Mouse (Mus musculus) adrenal gland, postnatal 25 days (tissue): ENCODE measurements around the gene Prr29. TPM values are rescaled to one million over a fixed set of nuclear protein-coding genes. Genes with fewer than 3 reads are reported as not detected.
"Not testable (repeated sequence)": the region's sequence is repeated elsewhere in the genome, so short reads cannot be mapped to it uniquely, and the experiment has no call there.

Experiments used
- DNase-seq: peaks from one replicate; pipeline ENCODE4 v3.0.0; 2021; ENCODE audit warnings: mixed read lengths
- total RNA-seq: library from RNA; stranded (reverse); gene quantifications from 2 replicates; pipeline ENCODE4 v1.2.3, GENCODE M21; 2021

Gene Prr29
- total RNA-seq, 1 experiment from 2014 or later: not detected

DNA sequence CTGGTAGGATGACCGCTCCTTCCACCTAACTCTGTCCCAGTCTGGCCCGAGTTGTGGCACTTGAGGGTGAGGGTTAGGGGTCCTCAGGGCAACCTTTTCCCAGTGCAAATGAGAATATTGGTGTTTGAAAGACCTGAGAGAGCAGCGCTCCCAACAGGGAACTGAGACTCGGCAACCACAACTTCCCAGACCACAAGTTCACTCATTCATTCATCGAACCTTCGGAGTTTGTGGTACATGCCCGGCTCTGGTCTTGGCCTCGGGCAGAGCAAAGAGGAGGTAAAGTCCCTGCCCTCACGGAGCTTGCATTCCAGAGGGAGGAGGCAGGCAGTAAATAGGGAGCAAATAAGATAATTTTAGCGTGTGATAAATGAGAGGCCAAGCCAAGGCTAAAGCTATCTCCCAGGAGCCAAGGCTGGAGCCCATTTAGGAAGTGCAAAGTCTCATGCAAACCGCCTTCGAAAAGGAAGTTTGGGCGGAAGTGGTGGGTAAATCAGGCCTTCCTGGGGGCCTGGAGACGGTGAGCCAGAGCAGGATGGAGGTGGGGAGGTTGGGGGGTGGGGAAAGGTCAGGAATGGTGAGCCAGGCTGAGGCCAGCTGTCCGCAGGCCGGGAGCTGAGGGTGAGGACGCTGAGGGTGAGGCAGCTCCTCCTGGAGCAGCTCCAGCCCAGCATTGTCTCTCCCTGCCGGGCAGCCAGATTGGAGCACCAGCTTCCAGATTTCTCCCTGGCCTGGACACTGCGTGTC, 9.7 kb upstream of the Prr29 start:
- DNase-seq: peak; percentile 63

DNA sequence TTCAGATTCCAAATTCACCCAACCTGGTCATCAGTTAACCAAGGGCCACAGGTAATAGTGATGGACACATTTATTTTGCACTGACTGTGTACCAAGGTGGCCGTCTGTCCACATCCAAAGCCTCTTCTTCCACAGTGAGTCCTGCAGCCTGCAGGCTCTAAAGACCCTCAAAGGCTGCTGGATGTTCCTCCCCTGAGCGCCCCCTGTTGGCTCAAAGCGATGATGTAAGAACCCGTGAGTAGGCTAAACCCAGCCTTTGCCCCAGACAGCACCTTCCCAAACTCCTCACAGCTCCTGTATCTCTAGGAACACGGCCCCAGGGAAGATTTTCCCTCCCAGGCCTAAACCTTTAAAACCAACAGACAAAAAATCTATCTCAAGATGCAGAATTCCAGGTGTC, 5.9 kb upstream of the Prr29 start:
- no peak for DNase-seq

DNA sequence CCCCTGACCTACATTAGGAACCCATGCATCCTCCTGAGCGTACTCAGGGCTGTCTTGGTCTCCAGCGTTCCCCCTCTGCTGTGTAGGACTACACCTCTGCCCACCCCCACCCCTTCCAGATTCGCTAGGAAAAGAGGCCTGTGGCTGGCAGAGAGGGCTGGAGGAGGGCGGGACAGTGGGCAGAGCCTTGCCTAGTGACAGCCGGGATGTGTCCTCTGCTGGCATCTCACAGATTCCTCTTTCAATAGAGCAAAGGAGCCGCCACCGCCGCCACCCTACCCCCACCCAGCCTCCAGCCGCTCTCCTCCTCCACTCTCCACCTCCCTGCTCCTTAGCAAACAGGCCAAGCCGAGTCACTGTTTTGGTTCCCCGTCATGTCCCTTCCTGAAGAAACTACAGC, 560 bp upstream of the Prr29 start:
- no peak for DNase-seq

DNA sequence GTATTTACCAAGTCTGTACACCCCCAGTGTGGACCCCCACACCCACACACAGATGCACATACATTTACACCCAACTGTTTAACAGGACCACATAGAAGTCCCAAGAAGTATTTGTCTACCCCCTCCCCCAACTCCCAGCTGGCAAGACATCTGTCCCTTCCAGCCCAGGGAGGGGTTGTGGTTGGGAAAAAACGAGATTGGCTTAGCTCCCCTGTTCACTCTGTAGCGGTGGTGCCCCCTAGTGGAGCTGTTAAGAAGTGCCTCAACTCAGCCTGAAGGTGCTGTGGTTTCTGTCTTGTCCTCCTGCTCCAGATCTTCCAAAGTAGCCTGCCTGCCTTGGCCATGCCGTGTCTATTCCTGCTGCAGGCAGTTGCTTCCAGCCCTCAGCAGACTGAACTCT, 1.0 kb downstream of the Prr29 start:
- peak; percentile 80 for DNase-seq

DNA sequence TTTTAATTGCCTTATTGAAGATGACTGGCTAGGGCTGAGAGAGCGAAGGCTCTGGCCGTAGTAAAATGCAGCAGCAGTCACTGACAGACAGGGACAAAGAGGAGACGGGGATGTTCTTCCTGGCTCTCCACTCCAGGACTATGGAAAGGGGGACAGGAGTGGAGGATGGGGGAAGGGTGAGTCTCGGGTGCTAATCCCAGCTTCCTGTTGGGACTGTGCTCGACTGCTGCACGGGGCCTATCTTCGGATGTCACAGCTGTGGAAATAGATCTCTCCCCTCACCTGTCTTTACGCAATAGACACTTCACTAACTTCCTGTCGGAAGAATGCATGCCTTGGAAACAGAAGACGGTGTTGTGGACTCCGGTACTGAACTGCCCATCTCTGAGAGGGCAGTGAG, 8.7 kb downstream of the Prr29 start:
- DNase-seq: no peak

DNA sequence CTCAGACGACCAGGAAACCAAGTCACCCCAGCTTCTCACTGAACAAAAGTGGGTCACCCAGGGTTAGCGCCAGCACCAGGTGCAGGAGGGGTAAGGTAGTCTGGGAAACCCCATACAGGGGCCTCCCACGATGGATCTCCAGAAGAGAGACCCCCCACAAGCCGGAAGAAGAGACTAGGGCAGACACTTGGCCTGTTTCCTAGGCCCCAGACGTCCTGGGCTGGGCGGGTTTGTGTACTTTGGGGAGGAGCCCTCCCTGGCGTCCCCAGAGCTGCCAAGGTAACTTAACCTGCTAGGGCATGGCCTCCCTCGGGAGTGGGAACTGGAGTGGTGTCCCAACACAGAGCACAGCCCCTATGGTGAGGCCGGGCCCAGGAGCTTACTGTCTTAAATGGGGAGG, 9.3 kb downstream of the Prr29 start:
- DNase-seq: no peak

DNA sequence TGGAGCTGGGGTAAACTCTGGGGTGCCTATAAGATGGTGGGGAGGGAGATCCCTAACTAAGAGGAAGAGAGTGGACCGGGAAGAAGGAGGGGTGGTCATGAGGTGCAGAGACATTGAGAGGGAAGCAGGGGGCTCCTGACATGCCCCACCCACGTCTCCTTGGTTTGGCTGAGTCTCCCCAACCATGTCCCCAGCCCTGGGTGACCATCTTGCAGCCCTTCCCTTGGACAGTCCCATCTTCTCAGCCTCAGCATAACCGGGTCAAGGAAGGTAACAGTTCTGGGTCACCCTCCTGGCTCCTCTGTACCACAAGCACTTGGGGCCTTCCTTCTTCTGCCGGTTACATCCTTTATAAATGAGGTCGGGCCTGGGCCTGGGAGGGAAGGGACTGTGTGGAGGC, 9.7 kb downstream of the Prr29 start:
- DNase-seq: no peak

DNA sequence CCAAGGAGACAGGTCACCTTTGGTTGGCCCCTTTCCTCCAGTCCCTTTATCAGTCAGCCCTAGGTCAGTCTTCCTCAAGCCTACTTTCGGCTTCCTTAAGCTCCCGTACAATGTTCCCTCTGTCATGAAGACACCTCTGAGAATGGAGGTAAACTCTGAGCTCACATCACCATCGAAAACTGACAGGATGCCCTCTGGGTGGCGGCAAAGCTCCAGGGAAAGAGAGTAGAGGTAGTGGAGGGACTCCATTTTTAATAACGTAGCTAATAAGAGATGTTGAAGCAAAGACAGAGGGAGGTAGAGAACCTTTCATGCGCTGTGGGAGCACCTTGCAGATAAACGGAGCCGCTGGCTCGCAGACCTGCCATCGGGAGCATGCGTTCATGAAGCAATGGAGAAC, 15.7 kb downstream of the Prr29 start:
- no peak for DNase-seq

DNA sequence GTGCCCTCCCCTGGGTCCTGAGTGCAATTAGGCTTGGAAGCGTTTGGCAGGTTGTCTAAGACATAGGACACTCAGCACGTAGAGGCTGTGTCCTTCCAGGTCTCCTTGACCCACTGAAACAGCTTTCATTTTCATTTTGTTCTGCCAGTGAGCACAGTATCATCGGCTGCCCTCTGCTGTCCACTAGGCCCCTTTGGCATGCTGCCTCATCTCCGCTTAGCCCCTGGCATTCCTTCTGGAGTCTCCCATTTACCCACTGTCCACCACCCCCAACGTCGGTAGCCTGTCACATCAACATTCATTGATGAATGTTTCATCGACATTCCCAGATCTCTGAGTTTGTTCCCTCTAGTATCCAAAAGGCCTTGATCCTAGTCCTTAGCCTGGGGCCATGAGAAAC, 16.6 kb downstream of the Prr29 start:
- DNase-seq: peak; percentile 54

DNA sequence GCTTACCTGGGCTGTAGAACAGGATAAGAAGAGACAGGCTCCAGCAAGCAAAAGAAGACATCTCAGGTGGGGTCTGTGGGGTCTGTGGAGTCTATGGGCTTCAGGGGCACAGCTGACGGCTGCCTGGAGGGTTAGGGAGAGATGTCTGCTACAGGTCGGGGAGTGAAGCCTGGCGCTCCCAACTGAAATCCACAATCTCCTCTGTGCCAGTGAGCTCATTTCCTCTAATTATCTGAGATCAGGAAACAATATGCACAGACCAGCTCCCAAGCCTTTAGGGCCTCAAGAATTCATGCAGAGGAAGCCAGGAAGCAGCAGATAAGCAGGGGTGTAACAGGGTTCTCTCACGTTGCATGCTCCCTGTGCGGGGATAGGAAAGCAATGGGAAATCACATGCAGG, 17.2 kb downstream of the Prr29 start:
- DNase-seq: no peak

DNA sequence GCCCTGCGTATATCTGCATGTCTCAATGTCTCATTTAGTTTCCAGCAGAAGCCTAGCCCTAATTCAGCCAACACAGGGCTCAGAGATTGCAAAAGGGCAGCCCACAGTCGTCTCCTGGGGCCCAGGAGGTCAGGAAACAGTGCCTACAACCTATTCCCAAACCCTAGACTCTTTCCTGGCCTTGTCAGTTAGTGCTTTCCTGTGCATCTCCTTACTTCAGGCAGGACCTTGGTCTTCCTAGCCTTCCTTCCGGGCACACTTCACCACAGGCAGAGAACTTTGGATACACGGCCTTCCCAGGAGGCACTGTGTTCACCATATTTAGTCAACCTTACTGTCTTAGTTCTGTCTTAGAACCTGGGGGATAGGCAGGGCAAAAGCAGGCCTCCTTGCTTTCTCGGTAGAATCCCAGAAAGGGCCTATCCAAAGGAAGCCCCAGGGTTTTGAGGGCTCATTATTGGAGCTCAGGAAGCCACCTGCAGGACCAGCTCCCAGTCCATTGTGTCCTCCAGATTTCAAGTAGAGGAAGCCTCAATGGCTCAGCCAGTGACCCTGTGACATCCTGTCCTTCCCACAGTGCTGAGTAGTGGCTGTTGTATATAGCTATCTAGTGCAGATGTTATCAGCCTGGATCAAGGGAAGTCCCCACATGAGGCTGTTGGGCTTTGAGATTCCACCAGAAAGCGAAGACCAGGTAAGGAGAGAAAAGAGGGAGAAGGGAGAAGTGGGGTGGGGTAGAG, 17.9 kb downstream of the Prr29 start:
- DNase-seq: no peak

DNA sequence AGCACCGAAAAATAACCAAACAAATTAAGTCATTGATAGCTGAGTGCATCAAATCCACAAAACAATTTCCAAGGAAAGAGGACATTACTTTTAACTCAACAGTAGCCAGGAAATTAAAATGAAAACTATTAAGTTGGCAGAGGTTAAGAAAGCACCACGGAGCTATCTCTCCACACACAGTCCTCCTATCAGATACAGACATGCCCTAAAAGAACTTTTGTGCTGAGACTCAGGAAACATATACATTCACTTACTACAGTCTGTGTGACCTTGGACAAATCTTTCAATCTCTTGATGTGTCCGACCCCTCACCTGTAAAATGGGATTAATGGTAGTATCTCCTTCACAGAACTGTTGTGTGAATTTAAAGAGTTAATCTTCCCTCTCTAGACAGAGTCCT, 21.1 kb downstream of the Prr29 start:
- no peak for DNase-seq

DNA sequence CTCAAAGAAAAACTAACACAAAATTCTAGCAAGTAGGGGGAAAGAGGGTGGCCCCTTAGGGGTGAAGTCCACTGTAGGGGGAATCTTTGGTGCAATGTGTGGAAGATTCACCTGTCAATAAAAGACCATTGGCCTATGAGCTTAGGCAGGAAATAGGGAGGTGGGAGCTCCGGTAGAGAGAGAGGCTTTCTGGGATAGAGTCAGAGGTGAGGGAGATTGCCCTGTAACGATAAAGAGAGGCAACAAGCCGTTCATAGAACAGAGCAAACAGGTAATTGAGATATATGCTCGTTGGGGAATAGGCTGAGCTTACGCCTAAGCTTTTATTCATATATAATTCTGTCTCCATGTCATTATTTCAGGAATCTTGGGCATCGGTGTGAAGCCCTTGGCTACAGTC, 21.7 kb downstream of the Prr29 start:
- DNase-seq: no peak

DNA sequence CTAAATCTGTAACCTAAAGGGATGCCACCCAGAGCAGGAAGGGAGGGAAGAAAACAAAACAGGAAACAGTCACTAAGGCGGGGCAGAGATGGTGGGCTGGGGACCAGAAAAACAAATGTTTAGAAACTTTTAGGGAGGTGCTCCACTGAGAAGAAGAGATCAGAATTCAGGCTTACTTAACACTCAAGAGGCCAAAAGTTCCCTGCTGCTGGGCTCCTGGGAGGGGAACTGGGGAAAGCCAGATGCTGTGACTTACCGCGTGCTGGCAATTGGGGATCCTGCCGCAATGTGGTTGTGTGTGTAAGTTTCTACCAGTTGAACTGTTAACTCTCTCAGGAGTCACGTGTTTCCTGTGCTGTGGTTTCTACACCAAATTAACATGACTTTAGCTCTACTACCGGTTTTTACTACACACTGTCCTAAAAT, 22.5 kb downstream of the Prr29 start, which contains the start of gene Icam2:
TSS of gene Icam2 (minus strand) at position 285 of the 426 bp plus-strand sequence.
- DNase-seq: no peak

DNA sequence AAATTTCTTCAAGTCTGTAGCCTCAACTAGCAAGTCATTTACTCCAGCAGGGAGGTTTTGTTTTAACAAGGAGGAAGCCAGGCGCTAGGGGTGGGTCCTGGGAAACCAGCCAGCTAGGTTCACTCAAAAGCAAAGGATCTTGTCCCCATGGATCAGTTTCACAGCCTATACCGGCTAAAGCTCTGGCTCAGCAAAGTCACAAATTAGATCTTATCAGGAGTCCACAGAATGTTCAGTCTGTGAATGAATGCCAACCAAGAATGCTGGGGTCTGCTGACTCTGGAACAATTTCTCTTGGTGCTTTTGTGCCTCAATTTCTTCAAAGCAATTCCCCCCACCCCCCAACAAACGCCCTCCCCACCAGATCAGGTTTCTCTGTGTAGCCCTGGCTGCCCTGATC, 24.3 kb downstream of the Prr29 start:
- no peak for DNase-seq

DNA sequence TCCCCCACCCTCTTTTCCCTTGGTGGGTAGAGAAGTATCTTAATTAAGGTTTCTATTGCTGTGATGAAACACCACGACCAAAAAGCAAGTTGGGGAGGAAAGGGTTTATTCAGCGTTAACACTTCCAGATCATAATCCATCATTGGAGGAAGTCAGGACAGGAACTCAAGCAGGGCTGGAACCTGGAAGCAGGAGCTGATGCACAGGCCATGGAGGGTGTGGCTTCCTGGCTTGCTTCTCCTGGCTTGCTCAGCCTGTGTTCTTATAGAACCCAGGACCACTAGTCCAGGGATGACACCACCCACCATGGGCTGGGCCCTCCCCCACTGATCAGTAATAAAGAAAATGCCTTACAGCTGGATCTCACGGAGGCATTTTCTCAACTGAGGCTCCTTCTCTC, 25.5 kb downstream of the Prr29 start:
- DNase-seq: no peak

DNA sequence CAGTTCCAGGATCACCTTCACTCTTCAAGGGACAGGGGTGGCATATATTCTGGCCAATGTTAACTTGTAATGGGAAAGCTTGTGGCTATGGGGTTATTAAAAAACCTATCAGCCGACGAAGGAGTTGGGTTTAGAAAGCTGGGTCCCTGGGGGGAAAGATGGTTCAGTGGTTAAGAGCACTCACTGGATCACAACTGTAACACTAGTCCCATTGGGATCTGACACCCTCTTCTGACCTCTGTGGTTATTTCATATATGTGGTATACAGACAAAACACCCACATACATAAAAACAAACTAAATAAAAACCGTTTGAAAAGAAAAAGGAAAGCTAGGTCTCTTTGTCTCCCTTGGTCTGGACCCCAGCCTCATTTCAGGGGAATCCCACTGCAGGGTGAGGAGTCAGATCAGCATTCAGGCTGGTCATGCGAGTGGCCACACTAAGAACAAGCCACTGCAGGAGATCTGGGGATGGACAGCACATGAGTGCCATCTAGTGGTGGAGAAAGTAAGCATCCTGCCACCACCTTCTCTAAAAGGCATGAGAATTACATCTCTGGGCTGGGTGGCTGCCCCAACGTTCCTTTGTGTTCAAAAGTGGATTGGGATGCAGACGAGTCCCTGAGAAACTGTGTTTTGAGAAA, 26.4 kb downstream of the Prr29 start:
- DNase-seq: peak; percentile 40

DNA sequence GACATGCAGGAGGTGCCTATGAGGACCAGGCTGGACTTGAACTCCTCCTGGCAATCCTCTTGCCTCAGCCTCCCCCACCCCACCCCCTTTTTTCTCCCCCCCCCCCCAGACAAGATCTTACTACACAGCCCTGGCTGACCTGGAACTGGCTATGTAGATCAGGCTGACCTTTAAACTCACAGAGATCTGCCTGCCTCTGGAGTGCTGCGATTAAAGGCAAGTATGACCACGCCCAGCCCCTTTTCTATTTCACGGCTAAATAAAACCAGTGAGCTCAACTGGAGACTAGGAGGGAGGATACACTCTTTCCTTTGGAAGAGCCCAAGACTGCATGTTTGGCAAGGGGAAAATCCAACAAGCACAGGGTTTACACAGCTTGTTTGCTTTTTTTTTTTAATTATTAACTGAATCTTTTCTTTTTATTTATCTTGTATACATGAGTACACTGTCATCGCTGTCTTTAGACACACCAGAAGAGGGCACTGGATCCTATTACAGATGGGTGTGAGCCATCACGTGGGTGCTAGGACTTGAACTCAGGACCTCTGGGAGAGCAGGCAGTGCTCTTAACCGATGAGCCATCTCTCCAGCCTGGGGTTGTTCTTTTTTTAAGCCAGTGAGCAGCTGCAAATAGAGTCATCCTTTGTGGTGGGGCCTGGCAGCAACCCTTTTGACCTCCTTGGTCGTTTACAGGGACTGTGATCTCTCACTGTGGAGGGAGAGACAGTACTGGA, 27.5 kb downstream of the Prr29 start:
- DNase-seq: no peak

DNA sequence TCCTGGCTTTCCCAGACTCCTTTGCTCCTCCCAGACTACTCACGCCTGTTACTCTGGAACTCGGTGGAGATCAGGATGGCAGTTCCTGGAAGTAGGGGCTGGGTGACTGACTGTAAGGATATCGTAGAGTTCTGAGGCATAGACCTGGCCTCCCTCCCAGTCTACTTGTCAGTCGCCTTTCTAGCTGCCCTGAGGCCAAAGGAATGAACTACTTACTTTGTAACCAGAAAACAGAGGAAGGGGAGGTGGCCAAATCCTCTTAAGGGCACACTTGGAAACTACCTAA, 28.0 kb downstream of the Prr29 start:
- DNase-seq: no peak

DNA sequence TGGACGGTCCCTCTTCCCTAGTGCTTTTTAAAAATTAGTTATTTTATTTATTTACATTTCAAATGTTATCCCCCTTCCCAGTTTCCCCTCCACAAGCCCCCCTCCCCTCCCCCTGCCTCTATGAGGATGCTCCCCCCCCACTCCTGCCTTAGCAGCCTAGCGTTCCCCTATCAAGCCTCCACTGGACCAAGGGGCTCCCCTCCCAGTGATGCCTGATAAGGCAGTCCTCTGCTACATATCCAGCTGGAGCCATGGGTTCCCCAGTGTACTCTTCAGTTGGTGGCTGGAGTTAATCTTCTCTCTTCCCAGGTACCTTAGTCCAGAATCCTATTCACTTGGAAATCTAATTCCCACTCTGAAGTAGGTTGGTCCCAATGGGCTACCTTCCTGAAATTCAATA, 28.8 kb downstream of the Prr29 start:
- DNase-seq: not testable (repeated sequence)

DNA sequence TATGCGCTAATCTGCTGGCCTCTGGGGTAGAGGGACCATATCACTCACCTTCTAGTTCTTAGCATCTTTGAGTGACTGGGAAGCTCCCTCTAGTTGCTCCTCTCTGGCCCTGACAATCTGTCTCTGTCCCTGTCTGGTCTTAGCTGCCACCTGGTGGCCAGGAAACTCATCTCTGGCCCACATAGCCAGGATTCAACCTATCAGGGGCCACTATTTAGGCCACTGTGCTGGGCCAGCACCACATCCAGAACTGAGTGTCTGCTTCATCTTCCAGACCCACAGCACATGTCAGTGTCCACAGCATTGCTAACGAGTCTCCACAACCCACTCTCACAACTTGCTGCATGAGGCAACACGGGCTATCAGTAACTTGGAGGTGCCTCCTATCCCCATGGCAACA, 32.4 kb downstream of the Prr29 start:
- no peak for DNase-seq

DNA sequence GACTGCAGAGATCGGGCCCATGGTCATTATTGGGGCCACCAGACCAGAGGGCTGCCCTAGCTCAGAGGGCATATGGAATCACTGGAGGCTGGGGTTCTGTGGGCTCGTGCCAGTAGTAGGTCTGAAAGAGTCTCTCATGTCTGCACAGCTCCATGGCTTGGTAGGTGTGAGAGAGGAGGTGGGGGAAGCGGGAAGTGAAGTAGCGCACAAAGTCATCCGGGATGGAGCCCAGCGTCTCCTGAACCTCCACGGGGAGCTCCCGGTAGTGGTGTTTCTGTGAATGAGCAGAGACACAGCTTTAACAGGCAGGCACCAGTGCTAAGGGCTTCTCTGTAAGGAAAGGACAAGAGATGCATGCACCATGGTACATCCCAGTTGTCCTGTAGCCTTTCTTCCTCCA, 33.2 kb downstream of the Prr29 start:
- DNase-seq: no peak

DNA sequence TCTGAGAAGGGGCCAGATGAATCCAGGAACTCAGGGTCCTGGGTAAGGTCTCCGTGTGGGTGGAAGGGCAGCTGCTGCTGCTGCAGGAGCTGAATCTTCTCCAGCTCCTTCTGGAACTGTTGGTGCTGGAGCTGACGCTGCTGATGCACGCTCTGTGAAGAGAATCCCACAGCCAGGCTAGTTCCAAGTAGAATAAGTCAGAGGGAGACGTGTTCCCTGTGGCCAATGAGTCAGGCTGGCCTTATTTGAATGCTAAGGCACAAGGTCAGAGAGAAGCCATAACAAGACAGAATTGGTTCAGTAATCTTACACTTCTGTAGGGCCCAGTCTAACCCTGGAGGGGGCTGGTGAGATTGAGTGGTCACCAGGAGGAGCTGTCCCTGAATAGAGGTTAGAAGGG, 44.7 kb downstream of the Prr29 start:
- DNase-seq: peak; percentile 34
